Mouse (Mus musculus) CD8-positive naive resting alpha-beta T cell, adult 57 days (primary cell): ENCODE data around the gene Gk2. TPM values are rescaled to one million over a fixed set of nuclear protein-coding genes. Genes with fewer than 3 reads are reported as not detected.

Source experiments
- total RNA-seq: library from RNA; stranded (reverse); gene quantifications from one replicate; pipeline ENCODE4 v1.2.4, GENCODE M21; 2023

Gene Gk2
- total RNA-seq = not detected

DNA sequence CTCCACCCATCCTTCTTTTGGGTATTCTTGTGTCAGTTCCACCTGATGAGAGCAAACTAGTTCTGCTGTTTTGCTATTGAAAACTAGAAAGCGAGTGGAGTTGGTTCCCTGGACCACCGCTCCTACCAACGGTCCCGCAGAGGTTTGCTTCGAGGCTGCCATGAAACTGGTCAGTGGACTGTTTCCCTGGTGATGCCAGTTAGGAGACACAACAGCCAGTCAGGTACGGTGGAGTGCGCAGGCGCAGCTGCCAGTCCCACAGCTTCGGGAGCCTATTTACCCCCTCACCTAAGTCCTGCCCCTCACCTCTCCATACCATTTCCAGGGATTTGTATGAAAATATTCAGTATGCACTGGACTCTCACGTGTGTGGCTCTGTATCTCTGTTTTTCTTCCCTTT is at the start of gene Gk2:
Gene Gk2 (minus strand): TSS at position 206 of the 400 bp plus-strand sequence.

Other genes starting within 250 kb of the Gk2 start
- not detected for gene Naa11, start 64.6 kb downstream of the Gk2 start, total RNA-seq